Mouse (Mus musculus): ENCODE results near the gene Plac8.

Plac8 gene

DNA sequence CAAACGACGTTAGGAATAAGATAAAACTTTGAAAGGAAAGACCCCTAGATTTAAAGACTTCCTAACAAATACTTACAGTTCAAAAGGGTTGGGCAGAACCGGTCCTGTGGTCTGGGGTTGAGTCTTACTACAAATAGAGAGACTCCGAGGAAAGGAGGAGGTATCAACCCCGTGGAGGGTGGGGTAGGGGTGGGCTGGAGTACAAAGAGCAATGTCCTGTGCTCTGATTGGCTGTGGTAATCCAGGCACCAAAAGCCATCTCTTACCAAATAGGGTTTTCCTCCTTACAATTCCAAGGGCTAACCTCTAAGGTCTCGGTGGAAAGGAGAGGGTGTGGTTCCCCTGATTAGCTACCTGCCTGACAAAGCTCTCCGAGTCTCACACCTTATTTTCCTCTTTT lies at the start of gene Plac8:
Gene Plac8 (minus strand): TSS at position 177 of the 400 bp plus-strand sequence.
- Histone ChIP-seq H3K36me3 (ENCODE audit: control insufficient read depth, insufficient read depth, low read length, poor library complexity, severe bottlenecking) (no peaks in the 10 kb centered on the region), H3K27me3 (ENCODE audit: control insufficient read depth, insufficient read depth, low read length, poor library complexity, severe bottlenecking) (no peaks in the 10 kb centered on the region)
- peak; percentile 46 for DNase-seq (ENCODE audit: low read depth, low spot score)

DNA sequence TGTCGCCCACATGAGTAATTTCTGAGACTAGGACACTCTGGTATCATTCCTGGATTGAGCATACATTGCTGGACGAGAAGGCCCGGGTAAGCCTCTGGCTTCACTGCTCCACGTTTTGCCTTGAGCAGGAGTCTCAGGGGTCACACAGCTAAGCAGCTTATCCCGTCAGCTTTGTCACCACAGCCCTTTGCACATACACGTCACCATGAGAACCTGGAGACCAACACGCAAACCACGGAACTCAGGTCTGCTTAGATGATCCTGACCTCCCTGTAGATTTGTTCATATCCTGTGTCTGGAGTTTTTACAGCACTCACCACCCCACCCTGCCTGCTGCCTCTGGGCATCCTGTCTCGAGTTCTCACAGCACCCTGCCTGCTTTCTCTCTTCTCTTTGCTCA lies 48.9 kb upstream of the Plac8 start:
- no peaks in the 10 kb centered on the region for H3K36me3 ChIP-seq (ENCODE audit: control insufficient read depth, insufficient read depth, low read length, poor library complexity, severe bottlenecking)
- no peak for DNase-seq (ENCODE audit: low read depth, low spot score)
- no peaks in the 10 kb centered on the region for H3K27me3 ChIP-seq (ENCODE audit: control insufficient read depth, insufficient read depth, low read length, poor library complexity, severe bottlenecking)

DNA sequence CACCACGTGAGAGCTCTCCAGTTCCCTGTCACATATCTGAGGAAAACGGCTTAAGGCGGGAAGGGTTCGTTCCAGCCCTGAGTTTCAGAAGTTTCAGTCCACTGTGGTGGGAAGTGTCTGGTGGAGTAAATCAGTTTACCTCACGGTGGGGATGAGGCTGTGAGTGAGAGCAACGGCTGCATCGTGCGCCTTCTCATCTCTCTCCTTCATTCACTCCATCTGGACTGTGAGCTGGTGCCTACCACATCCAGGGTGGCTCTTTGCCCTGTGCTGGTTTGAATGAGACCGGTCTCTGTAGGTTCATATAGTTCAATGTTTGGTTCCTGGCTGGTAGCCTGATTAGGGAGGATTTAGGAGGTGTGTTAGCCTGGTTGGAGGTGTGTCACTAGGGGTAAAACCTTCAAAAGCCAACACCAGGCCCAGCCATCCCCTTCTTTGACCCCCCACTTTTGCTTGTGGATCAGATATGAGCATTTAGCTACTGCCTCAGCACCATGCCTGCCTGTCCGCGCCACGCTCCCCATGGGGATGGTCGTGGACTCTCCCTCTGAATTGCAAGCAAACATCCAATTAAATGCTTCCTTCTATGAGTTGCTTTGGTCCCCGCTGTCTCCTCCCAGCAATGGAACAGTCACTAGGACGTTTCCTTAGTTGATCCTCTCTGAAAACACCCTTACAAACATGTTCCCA lies 47.7 kb upstream of the Plac8 start:
- Histone ChIP-seq H3K36me3 (ENCODE audit: control insufficient read depth, insufficient read depth, low read length, poor library complexity, severe bottlenecking) (no peaks in the 10 kb centered on the region), H3K27me3 (ENCODE audit: control insufficient read depth, insufficient read depth, low read length, poor library complexity, severe bottlenecking) (no peaks in the 10 kb centered on the region)
- DNase-seq (ENCODE audit: low read depth, low spot score), result no peak

DNA sequence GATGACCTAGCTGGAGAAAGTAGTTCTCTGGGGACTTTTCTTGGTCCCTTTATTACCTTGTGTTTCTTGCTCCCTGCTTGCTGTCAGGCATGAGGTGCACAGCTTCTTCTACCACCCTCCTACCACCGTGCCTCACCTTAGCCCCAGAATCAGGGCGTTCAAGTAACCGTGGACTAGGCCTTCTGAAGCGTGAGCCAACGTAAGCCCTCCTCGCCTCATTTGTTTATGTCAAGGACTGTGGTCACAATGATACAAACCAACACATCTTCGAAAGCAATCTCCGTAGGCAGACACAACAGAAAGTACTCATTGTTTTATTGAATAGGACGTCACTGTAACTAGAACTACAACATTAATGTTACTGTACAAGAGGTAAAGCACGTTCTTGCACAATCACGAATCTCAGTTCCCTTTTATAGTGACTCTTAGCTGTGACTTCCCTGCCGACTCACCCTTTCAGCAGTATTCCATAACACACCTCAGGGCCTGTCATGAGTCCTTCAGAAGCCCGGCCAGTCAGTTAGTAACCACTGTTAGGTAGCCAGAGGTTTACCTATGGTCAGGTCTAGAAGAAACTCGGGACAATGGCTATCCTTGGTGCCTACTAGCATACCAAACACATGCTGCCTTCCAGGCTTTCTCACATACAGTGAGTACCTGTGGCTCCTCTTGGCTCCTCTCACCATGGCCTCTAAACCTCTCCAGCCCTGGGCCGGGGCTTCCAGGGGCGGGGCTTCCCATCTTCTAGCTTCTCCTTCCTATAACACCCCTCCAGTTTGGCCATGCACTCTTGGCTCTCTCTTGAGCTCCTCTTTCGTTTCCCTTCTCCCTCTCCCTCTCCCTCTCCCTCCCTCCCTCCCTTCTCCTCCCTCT lies 42.1 kb upstream of the Plac8 start:
- H3K36me3 ChIP-seq (ENCODE audit: control insufficient read depth, insufficient read depth, low read length, poor library complexity, severe bottlenecking), result no peaks in the 10 kb centered on the region
- peak; percentile 75 for DNase-seq (ENCODE audit: low read depth, low spot score)
- no peaks in the 10 kb centered on the region for H3K27me3 ChIP-seq (ENCODE audit: control insufficient read depth, insufficient read depth, low read length, poor library complexity, severe bottlenecking)

DNA sequence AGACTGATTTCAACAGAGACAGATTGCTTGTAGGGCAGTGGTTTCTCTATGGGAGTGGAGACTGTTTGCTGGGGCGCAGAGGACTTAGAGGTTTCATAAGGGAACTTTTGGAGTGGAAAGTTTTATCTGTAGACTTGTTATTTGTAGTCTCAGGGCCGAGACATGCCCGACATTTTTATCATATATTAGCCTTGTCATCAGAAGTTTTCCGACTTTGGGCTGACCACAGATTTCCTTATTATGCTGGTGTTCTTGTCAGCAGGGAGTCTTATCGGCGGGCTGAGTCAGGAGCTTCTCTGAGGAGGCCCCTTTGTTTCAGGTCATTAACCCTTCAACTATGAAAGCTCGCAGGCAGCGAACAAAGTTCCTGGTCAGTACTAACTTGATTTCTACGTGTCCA lies 35.8 kb upstream of the Plac8 start:
- Histone ChIP-seq H3K27me3 (ENCODE audit: control insufficient read depth, insufficient read depth, low read length, poor library complexity, severe bottlenecking) (no peaks in the 10 kb centered on the region), H3K36me3 (ENCODE audit: control insufficient read depth, insufficient read depth, low read length, poor library complexity, severe bottlenecking) (0 out of 2 replicates have a peak, but pooled peaks cover 2% of the 10 kb centered on the region)
- DNase-seq (ENCODE audit: low read depth, low spot score), result no peak

DNA sequence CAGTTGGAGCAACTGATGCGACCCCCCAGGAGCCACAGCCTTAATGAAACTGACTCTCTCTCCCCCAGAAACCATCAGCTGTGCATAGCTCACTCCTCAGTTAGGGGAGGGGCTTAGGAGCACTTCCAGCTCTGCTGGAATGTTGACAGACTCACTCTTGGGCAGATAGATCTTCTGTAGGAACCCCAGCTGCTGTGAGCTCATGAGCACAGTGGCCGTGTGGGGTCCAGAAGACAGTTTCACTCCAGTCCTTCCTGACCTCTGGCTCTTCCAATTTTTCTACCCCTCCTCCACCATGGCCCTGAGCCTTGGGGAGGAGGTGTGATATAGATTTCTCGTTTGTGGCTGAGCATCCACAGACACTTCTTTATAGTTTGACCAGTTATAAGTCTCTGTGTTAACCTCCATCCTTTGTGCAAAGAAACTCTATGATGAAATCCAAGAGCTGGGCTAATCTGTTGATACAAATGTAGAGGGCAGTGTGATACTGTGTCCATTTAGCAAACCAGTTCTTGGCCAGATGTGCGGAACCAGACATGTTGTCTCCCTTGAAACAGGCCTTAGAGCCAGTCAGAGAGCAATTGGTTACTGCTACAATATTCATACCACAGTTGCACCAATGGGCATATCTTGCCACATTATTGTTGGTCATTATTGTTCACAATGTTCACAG lies 35.2 kb upstream of the Plac8 start:
- Histone ChIP-seq H3K27me3 (ENCODE audit: control insufficient read depth, insufficient read depth, low read length, poor library complexity, severe bottlenecking) (no peaks in the 10 kb centered on the region), H3K36me3 (ENCODE audit: control insufficient read depth, insufficient read depth, low read length, poor library complexity, severe bottlenecking) (0 out of 2 replicates have a peak, but pooled peaks cover 2% of the 10 kb centered on the region)
- no peak for DNase-seq (ENCODE audit: low read depth, low spot score)

DNA sequence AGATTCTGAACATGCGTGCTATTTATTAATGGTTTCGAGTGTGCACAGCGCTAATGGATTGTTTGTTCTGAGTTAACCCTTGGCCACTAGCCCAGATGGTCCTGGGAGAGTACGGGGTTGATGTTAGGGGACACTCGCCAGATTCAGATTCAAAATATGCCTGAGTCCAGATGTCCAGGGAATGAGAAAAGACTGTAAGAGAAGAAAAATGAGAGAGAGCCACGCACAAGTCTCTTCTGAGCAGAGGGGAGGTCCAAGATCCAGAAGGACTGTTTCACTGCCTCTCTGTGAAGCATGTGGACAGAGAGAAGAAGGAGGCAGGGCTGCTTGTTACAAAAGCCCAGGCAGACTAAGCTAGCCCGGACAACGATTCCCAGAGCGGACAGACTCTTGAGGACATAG lies 33.8 kb upstream of the Plac8 start:
- H3K27me3 ChIP-seq (ENCODE audit: control insufficient read depth, insufficient read depth, low read length, poor library complexity, severe bottlenecking), result no peaks in the 10 kb centered on the region
- 0 out of 2 replicates have a peak, but pooled peaks cover 2% of the 10 kb centered on the region for H3K36me3 ChIP-seq (ENCODE audit: control insufficient read depth, insufficient read depth, low read length, poor library complexity, severe bottlenecking)
- DNase-seq (ENCODE audit: low read depth, low spot score), result no peak

DNA sequence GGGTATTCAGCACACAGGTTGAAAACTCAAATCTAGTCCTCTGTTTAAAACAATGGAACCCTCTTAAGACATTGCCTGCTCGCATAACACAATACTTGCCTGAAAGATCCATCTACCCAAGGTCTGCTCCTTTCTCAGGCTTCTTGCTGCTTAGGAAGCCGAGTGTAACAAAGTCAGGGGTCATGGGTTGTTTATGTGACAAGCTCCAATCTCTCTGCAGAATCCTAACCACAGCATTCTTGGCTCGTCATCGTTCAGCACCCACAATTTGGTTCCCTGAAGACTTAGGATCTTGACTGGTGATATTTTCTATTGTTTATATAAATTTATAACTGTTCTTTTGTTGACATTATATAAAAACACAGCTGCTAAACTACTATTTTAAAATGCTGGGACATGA lies 32.0 kb upstream of the Plac8 start:
- no peak for DNase-seq (ENCODE audit: low read depth, low spot score)
- no peaks in the 10 kb centered on the region for H3K27me3 ChIP-seq (ENCODE audit: control insufficient read depth, insufficient read depth, low read length, poor library complexity, severe bottlenecking)

DNA sequence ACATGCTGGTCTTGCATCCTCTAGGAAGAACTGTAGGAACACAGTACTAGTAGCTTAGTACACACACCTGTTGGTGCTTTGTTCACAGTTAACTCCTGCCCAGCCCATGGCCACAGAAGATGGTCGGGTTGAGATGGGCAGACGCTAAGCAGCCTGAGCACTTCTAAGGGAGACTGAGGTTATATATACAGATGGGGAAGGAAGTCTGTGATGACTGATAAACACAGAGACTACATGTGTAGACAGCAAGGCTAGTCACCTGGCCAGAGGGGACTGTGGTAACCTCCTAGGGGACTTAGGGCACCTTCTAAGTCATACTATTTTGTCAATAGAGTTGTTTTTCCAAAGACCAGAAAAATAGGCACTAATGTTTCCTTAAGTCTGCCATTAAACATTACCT lies 29.8 kb upstream of the Plac8 start:
- Histone ChIP-seq H3K36me3 (ENCODE audit: control insufficient read depth, insufficient read depth, low read length, poor library complexity, severe bottlenecking) (0 out of 2 replicates have a peak, but pooled peaks cover 2% of the 10 kb centered on the region), H3K27me3 (ENCODE audit: control insufficient read depth, insufficient read depth, low read length, poor library complexity, severe bottlenecking) (no peaks in the 10 kb centered on the region)
- peak; percentile 34 for DNase-seq (ENCODE audit: low read depth, low spot score)

More for the DNA sequence above, 32.0 kb upstream of the Plac8 start:
- 0 out of 2 replicates have a peak, but pooled peaks cover 2% of the 10 kb centered on the region for H3K36me3 ChIP-seq (ENCODE audit: control insufficient read depth, insufficient read depth, low read length, poor library complexity, severe bottlenecking)

DNA sequence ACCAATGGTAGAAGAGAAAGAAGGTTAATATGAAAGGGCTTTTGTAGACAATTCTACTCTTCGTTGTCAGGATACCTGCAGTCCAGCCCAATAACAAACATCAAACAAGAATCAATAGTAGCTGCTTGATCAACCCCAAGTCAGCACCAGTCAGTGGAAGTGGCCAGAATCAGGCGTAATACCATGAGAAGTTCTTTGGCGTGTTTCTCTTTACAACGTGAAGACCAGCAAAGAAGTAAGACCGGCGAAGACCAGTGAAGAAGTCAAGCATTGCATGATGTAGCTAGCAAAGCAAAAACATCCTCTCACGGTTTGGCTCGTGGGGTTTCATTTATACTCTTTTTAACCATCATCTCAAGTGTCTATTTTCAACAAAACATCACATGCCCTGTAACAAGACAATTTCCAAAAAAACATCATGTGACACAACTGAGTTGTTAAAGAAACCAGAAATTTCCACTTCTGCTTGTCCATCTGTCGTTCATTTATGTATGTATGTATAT lies 27.0 kb upstream of the Plac8 start:
- H3K36me3 ChIP-seq (ENCODE audit: control insufficient read depth, insufficient read depth, low read length, poor library complexity, severe bottlenecking), result 0 out of 2 replicates have a peak, but pooled peaks cover 2% of the 10 kb centered on the region
- H3K27me3 ChIP-seq (ENCODE audit: control insufficient read depth, insufficient read depth, low read length, poor library complexity, severe bottlenecking), result no peaks in the 10 kb centered on the region
- DNase-seq (ENCODE audit: low read depth, low spot score), result peak; percentile 82

DNA sequence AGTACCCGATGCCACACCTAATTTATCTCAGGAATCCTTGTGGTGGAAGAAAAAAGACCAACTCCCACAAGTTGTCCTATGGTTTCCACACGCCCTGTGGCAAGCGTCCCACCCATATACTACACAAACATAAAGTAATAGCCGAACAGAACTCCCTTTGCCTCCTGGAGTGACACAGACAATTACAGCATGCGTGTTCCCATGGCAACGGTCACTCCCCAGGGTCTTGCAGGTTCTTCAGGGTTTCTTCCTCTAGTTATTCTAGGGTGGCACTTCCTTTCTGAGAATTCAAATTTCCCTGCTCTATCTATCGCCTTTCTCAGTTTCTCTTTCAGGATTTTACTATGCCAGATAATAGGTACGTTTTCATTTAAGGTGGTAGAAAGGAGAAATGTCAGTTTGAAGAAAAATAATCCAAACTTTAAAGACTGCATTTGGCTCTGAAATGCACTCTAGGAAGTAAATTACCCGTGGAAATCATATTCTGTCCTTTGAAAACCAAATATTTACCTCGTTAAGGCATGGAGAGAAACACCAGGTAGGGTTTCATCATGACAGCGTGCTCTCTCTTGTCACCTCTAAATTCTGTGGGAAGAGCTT lies 25.9 kb upstream of the Plac8 start:
- H3K36me3 ChIP-seq (ENCODE audit: control insufficient read depth, insufficient read depth, low read length, poor library complexity, severe bottlenecking), result no peaks in the 10 kb centered on the region
- no peaks in the 10 kb centered on the region for H3K27me3 ChIP-seq (ENCODE audit: control insufficient read depth, insufficient read depth, low read length, poor library complexity, severe bottlenecking)
- DNase-seq (ENCODE audit: low read depth, low spot score), result peak; percentile 97

DNA sequence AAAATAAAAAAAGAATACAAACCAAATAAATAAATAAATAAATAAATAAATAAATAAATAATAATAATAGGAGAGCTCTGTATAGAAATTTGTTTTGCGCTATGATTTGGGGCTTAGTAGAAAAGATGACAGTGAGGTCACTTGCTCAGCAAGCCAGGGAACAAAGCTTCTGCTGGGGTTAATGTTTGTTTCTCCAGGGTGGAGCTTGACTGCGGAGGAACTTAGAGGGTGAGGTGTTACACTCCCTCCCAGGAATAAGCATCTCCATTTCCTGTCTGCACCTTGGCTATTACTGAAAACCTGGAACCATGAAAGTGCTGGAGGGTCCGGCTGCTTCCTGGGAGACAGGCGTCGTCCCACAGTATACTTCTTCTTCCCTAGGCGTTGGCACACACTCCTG lies 24.0 kb upstream of the Plac8 start:
- Histone ChIP-seq H3K36me3 (ENCODE audit: control insufficient read depth, insufficient read depth, low read length, poor library complexity, severe bottlenecking) (no peaks in the 10 kb centered on the region), H3K27me3 (ENCODE audit: control insufficient read depth, insufficient read depth, low read length, poor library complexity, severe bottlenecking) (no peaks in the 10 kb centered on the region)
- no peak for DNase-seq (ENCODE audit: low read depth, low spot score)

DNA sequence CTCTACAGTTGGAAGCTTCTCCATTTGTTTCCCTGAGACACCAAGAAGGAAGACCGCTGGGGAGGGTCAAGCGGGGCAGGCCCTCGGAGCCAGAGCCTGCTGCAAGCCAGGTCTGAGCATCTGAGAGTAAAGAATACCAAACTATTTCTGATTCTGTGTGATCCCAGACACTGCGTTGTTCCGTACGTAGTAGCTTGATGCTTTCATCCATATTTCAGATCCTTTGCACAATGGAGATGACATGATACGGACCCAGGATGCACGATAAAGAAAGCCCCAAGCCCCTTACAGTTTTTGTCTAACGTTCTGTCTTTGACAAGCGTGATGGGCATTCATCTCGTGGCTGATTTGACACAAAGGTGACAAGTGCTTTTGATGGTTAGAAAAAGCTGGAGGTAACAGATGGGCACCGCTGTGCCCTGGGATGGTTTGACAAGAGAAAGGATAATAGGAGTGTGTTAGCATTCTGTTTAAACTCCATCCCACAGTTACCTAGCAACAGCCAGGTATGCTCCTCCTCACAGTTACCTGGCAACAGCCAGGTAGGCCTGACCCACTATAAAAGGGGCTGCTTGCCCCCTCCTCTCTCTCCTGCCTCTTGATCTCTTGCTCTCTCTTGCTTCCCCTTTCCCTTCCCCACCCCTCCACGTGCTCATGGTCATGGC lies 22.9 kb upstream of the Plac8 start:
- H3K36me3 ChIP-seq (ENCODE audit: control insufficient read depth, insufficient read depth, low read length, poor library complexity, severe bottlenecking), result no peaks in the 10 kb centered on the region
- H3K27me3 ChIP-seq (ENCODE audit: control insufficient read depth, insufficient read depth, low read length, poor library complexity, severe bottlenecking), result no peaks in the 10 kb centered on the region
- peak; percentile 41 for DNase-seq (ENCODE audit: low read depth, low spot score)

DNA sequence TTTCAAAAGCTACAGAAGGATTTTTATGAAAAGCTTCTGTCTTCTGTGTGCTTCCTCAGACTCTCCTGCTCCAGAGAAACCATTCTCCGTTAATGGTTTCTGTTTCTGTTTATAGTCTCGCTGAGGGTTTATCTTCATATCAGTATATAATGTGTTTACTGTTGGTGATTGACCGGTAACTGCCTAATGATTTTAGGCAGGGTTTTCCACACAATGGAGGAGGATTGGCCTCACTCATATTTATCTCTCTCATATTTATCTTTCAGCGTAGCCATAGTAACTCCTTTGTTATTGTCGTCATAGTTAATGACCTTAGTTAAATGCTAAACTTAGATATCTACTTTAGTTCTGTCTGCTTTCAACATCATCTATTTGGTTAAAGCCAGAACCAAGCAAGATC lies 18.5 kb upstream of the Plac8 start:
- DNase-seq (ENCODE audit: low read depth, low spot score), result peak; percentile 39
- no peaks in the 10 kb centered on the region for H3K36me3 ChIP-seq (ENCODE audit: control insufficient read depth, insufficient read depth, low read length, poor library complexity, severe bottlenecking)

More for the DNA sequence above, 18.5 kb upstream of the Plac8 start:
- no peaks in the 10 kb centered on the region for H3K27me3 ChIP-seq (ENCODE audit: control insufficient read depth, insufficient read depth, low read length, poor library complexity, severe bottlenecking)

Data from splenic B cell, adult 2 months (primary cell).